Mouse (Mus musculus): Measurements from ENCODE around the gene Olfr735. TPM values are rescaled to one million over a fixed set of nuclear protein-coding genes. Genes with fewer than 3 reads are reported as not detected.

Gene Olfr735
- polyA plus RNA-seq (2012; ENCODE audit: low replicate concordance) = not detected in 2 replicates

DNA sequence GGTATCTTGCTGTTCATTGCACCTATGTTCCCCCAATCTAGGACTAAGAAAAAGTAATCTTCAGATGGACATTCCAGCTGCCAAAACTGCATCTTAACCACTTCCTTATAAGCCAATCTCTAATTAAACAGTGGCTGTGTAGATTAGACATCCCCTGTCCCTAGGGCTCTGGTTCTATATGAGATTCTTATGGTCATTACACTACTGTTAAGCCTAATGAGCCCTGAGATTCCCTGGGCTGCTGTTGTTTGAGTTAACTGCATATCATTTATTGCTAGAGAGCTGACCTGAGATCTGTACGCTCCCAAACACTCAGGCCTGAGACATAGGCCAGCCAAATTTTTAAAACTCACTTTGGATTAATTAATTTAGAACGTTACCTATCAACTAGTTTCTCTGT is at the start of gene Olfr735:
Gene Olfr735 (minus strand): TSS at position 77 of the 400 bp plus-strand sequence.

DNA sequence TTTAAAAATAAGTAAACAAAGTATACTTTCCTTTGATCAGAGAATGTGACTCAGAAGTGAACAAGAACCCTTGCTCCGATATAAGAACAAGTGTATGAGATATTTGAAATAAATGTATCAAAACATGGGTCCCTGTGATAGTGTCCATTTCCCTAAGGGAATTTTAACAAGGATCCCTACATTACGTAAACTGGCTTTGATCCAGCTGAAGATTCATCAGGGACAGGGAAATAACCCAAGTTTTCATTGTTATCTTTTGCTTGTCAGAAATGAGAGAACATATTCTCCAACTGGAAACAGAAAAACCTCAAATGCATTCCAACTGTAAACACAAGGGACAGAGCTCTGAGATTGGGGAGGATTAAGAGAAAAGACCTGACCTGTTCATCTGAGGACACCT is 32.2 kb upstream of the Olfr735 start, which contains the start of gene Olfr736:
Gene Olfr736 (plus strand): TSS at position 301 of the 400 bp plus-strand sequence.

GRCm38 (mm10) chr14:50357593-50357992 is 8.9 kb upstream of the Olfr735 start, which contains the start of gene Tlr11:
TSS of gene Tlr11 (plus strand) at chr14:50357914.

DNA sequence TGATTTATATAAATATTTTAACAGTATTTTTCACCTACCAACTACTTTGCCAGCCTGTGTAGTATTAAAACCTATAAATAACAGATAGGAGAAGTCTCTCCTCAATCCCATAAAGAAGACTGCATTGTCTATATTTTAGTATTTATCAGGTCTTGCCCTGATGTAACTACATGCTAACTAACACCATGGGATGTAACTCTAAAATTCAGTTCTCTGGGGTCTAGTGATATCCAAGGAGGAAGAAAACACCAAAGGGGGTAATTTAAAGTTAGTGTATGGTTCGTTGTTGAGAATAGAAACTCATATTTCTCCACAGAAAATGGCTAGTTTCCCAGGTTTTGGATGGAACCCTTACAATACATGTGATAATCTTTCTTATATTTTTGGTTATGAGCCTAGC is 22.0 kb downstream of the Olfr735 start, which contains the start of gene Olfr734:
Gene Olfr734 (minus strand): TSS at position 101 of the 400 bp plus-strand sequence.

DNA sequence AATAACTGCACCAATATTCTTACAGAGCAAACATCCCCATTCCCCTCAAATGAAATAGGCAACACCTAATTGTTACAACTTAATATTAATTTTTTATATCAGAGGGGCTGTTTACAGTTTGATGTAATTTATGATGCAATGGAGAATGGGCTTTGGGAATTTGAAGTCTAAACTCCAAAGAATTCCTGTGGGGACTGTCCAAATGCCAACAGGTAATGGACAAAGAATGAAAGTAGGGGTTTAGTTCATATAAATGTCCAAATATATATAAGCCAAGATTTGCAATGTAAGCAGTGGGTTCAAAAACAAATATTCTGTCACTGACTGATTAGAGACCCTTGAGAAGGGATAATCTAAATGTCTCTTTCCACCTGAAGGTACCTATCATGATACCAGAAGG is 47.2 kb downstream of the Olfr735 start, which contains the start of gene Olfr733:
Gene Olfr733 (minus strand): TSS at position 101 of the 400 bp plus-strand sequence.

Other genes starting within 250 kb of the Olfr735 start
- gene Olfr727, start 225.7 kb downstream of the Olfr735 start, polyA plus RNA-seq (2012; ENCODE audit: low replicate concordance) = not detected in 2 replicates
- gene Olfr728, start 206.2 kb downstream of the Olfr735 start, polyA plus RNA-seq (2012; ENCODE audit: low replicate concordance) = not detected in 2 replicates
- gene Olfr729, start 196.0 kb downstream of the Olfr735 start, polyA plus RNA-seq (2012; ENCODE audit: low replicate concordance) = not detected in 2 replicates
- gene Olfr730, start 160.7 kb downstream of the Olfr735 start, polyA plus RNA-seq (2012; ENCODE audit: low replicate concordance) = not detected in 2 replicates
- not detected in 2 replicates for gene Olfr731, start 107.0 kb downstream of the Olfr735 start, polyA plus RNA-seq (2012; ENCODE audit: low replicate concordance)
- not detected in 2 replicates for gene Olfr732, start 64.7 kb downstream of the Olfr735 start, polyA plus RNA-seq (2012; ENCODE audit: low replicate concordance)
- not detected in 2 replicates for gene Olfr733, start 47.4 kb downstream of the Olfr735 start, polyA plus RNA-seq (2012; ENCODE audit: low replicate concordance)
- gene Olfr734, start 22.1 kb downstream of the Olfr735 start, polyA plus RNA-seq (2012; ENCODE audit: low replicate concordance) = 0.13 TPM in 1 of 2 replicates, not detected in the other
- gene Tlr11, start 9.0 kb upstream of the Olfr735 start, polyA plus RNA-seq (2012; ENCODE audit: low replicate concordance) = 0.39 and 0.90 TPM in 2 replicates
- not detected in 2 replicates for gene Olfr736, start 32.3 kb upstream of the Olfr735 start, polyA plus RNA-seq (2012; ENCODE audit: low replicate concordance)
- not detected in 2 replicates for gene Olfr738, start 58.7 kb upstream of the Olfr735 start, polyA plus RNA-seq (2012; ENCODE audit: low replicate concordance)
- not detected in 2 replicates for gene Olfr739, start 69.8 kb upstream of the Olfr735 start, polyA plus RNA-seq (2012; ENCODE audit: low replicate concordance)
- gene Olfr740, start 96.7 kb upstream of the Olfr735 start, polyA plus RNA-seq (2012; ENCODE audit: low replicate concordance) = not detected in 2 replicates
- gene Olfr741, start 123.9 kb upstream of the Olfr735 start, polyA plus RNA-seq (2012; ENCODE audit: low replicate concordance) = not detected in 2 replicates
- gene Olfr742, start 154.7 kb upstream of the Olfr735 start, polyA plus RNA-seq (2012; ENCODE audit: low replicate concordance) = not detected in 2 replicates
- gene Olfr743, start 173.0 kb upstream of the Olfr735 start, polyA plus RNA-seq (2012; ENCODE audit: low replicate concordance) = not detected in 2 replicates